Mouse (Mus musculus): ENCODE measurements at regions not wholly inside any gene's neighbourhood (a gene's known extent, or its start where the extent isn't known, plus 50 kb on each side); places are given as distances from the start of the nearest gene placed in this dataset.

DNA sequence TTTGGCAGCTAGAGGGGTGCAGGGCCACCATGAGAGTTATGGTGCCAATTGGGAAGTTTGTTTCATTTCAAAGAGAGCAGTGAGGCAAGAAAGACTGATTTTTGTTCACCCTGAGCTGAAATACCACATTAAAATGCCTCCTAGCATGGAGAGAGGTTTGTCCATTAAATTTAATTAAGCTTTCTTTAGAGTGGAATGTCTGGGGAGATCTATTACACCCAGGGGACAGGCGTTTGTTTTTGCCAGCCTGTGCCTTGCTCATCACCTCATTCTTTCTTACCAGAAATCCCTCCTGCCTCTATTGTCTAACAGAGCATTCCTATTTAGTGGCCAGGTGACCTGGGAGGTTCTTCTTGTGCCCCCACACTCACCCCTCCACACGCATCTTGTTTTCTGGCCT, 55.2 kb upstream of the Rcn1 start:
- TF ChIP-seq POLR2A (IDR thresholded peaks at IDR 0.05; ENCODE audit: borderline replicate concordance, extremely low read depth, insufficient read depth, insufficient read length, poor library complexity, severe bottlenecking) (no peak), CTCF (IDR thresholded peaks at IDR 0.05; ENCODE audit: borderline replicate concordance, extremely low read depth, insufficient read depth, insufficient read length) (no peak)
